Mouse (Mus musculus): Measurements from ENCODE around the gene Nsg2. TPM values are rescaled to one million over a fixed set of nuclear protein-coding genes. Genes with fewer than 3 reads are reported as not detected.

Gene Nsg2
- polyA plus RNA-seq, 1 experiment = 504 TPM

DNA sequence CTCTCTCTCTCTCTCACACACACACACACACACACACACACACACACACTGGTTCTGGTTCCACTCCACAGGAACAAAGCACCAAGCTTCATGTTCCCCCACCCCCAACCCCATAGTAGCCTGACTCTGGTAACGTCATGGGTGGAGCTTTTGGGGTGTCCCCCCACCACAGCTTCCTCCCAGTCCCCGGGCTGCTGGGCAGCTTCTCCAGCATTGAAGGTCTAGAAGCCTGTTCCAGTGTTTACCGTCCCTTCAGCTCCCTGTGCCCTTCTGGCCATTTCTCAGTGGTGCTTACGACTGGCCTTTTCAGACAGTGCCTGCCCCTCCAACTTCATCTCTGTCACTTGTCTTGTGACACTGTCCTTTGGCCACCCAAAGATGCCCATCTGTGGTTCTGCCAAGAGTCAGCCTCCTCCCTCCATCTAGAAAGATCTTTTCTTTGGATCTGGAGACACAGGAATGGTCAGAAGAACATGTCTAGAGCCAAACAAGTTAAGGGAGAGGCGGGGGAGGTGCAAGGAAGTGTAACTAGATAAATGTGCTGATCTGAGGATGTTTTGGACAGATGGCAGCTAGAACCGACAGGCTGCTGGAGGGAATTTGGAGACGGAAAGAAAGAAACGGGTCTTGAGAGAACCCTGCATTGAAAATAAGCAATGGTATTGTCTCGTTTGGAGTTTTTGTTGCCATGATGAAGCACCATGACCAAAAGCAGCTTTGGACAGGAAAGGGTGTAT lies 11.8 kb downstream of the Nsg2 start:
- TF ChIP-seq POLR2A (IDR thresholded peaks at IDR 0.05; ENCODE audit: extremely low read depth, insufficient read depth, low read length) (no peak), CTCF (IDR thresholded peaks at IDR 0.05; ENCODE audit: extremely low read depth, insufficient read depth, low read length) (no peak)
- Histone ChIP-seq H3K27ac (ENCODE audit: insufficient read depth, low read length) (no peak overlapping the region), H3K4me3 (ENCODE audit: insufficient read depth, low read length) (no peak overlapping the region), H3K4me1 (ENCODE audit: control insufficient read depth, insufficient read depth, low read length) (peaks cover 9% of the 10 kb centered on the region)

DNA sequence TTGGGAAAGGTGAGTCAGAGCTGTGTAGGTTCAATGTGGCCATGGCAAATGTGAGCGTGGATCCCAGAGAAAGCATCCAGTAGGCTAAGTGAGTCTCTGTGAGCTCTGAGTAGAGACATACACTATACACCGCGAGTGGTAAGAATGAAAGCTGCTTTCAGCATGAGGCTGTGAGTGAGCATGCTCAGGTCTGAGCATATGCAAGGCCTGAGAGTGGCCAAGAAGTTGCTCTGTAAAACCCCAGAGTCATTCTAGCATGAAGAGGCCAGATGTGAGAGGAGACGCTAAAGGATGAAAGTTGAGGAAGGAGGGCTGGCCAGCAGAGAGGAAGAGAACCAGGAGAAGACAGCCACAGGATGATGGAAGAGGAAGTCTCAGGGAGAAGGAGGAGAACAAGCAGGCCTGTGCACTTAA lies 12.8 kb downstream of the Nsg2 start:
- H3K4me1 ChIP-seq (ENCODE audit: control insufficient read depth, insufficient read depth, low read length) = peaks cover 13% of the 10 kb centered on the region
- no peak for TF ChIP-seq CTCF (IDR thresholded peaks at IDR 0.05; ENCODE audit: extremely low read depth, insufficient read depth, low read length)
- TF ChIP-seq POLR2A (IDR thresholded peaks at IDR 0.05; ENCODE audit: extremely low read depth, insufficient read depth, low read length) = no peak
- no peak overlapping the region for H3K4me3 ChIP-seq (ENCODE audit: insufficient read depth, low read length)
- no peak overlapping the region for H3K27ac ChIP-seq (ENCODE audit: insufficient read depth, low read length)

DNA sequence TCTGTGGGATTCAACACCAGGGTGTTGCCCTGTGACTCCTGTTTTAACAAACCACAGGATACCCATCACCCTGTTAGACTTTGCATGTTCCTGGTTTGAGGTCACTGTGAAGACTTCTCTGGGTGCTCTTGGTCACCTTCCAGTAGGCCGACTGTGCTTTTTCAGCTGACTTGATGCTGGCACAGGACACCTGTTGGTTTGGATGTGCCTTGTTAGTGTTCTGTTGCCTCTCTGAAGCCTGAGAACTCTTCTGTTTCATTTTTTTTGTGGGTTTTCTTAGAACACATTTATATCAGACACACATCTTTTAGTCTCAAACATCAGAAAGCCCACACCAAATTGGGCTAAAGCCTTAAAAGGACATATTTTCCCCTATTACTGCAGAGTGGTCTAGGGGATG lies 13.3 kb downstream of the Nsg2 start:
- peaks cover 13% of the 10 kb centered on the region for H3K4me1 ChIP-seq (ENCODE audit: control insufficient read depth, insufficient read depth, low read length)
- no peak overlapping the region for H3K4me3 ChIP-seq (ENCODE audit: insufficient read depth, low read length)
- no peak overlapping the region for H3K27ac ChIP-seq (ENCODE audit: insufficient read depth, low read length)
- TF ChIP-seq CTCF (IDR thresholded peaks at IDR 0.05; ENCODE audit: extremely low read depth, insufficient read depth, low read length) (no peak), POLR2A (IDR thresholded peaks at IDR 0.05; ENCODE audit: extremely low read depth, insufficient read depth, low read length) (no peak)

DNA sequence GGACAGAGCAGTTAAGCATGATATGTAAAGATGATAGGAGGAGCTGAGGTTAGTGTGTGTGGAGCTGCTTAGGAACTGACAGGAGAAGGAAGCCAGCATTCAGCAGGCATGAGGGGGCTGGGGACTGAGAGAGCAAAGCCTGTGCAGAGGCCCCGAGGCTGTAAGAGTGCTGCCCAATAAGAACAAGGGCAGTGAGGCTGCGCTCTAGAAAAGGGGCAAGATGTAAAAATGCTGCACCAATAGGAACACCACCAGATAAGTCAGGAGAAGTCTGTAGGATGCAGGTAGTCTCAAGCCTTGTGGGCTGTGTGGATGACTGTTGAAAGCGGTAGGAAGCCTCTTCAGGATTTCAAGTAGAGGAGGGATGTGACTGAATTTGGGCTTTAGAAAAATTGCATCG lies 17.9 kb downstream of the Nsg2 start:
- peaks cover 23% of the 10 kb centered on the region for H3K4me1 ChIP-seq (ENCODE audit: control insufficient read depth, insufficient read depth, low read length)
- no peak overlapping the region for H3K4me3 ChIP-seq (ENCODE audit: insufficient read depth, low read length)
- no peak overlapping the region for H3K27ac ChIP-seq (ENCODE audit: insufficient read depth, low read length)
- TF ChIP-seq POLR2A (IDR thresholded peaks at IDR 0.05; ENCODE audit: extremely low read depth, insufficient read depth, low read length) = no peak

DNA sequence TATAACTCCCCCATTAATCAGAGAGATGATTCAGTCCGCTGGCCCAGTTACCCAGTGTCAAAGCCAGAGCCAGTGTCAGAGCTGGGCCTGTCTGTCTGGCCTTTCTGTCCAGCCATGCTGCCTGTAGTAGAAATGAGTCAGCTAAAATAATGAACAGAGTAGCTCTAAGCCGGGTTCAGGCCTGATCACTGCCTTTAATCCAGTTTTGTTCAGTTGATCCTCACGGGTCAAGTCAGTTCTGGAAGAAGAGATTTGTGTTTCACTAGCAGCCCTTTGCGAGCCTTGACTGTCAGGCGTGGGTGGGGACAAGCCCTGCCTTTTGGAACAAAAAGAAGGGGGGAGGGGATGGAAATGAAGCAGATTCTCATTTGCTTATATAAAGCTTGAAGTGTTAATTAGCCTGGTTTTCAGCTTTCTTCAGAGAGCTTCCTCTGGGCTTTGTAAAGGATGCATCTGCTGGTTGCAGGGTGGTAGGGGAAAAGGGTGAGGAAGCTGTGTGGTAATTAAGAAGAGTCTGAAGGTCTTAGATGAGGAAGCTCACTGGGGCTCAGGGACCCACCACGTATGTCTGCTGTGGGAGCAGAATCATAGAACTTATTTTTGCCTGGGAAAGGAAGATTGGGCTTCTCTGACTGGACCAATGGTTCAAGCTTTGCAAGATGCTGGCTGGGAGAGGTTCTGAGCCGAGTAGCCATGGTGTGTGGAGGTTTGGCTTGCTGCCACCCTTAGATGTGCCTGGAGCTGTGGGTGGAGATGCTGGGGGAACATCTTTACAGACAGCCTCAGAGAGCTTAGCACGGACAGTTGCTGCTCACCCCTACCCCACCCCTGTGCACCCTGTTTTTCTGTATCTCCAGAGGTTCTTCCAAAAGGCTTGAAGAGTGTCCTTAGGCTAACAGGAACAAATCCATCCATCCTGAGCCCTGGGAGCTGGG lies 20.0 kb downstream of the Nsg2 start:
- TF ChIP-seq POLR2A (IDR thresholded peaks at IDR 0.05; ENCODE audit: extremely low read depth, insufficient read depth, low read length) = no peak
- Histone ChIP-seq H3K4me1 (ENCODE audit: control insufficient read depth, insufficient read depth, low read length) (peaks cover 25% of the 10 kb centered on the region), H3K27ac (ENCODE audit: insufficient read depth, low read length) (peak overlapping the region; percentile 60), H3K4me3 (ENCODE audit: insufficient read depth, low read length) (no peak overlapping the region)

DNA sequence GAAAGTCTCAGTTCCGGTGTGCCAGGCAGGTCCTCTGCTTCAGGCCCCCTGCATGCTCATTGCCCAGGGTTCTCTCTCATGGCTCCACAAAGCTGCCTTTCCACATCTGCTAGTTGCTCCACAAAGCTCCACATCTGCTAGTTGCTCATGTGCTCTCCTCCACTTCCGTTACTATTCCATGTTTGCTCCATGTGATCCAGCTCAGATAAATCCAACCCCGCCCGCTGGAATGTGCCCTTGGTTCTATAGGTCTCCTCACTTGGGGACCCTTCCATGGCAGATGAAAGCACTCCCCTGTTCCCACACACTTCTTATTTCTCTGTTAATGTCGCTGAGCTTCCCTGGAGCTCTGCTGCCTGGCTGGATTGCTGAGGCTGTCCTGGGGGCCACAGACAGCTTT lies 26.4 kb downstream of the Nsg2 start:
- peaks cover 23% of the 10 kb centered on the region for H3K4me1 ChIP-seq (ENCODE audit: control insufficient read depth, insufficient read depth, low read length)
- no peak overlapping the region for H3K4me3 ChIP-seq (ENCODE audit: insufficient read depth, low read length)
- H3K27ac ChIP-seq (ENCODE audit: insufficient read depth, low read length) = no peak overlapping the region; the same call in 1 of the 2 replicates
- TF ChIP-seq CTCF (IDR thresholded peaks at IDR 0.05; ENCODE audit: extremely low read depth, insufficient read depth, low read length) (no peak), POLR2A (IDR thresholded peaks at IDR 0.05; ENCODE audit: extremely low read depth, insufficient read depth, low read length) (no peak)

DNA sequence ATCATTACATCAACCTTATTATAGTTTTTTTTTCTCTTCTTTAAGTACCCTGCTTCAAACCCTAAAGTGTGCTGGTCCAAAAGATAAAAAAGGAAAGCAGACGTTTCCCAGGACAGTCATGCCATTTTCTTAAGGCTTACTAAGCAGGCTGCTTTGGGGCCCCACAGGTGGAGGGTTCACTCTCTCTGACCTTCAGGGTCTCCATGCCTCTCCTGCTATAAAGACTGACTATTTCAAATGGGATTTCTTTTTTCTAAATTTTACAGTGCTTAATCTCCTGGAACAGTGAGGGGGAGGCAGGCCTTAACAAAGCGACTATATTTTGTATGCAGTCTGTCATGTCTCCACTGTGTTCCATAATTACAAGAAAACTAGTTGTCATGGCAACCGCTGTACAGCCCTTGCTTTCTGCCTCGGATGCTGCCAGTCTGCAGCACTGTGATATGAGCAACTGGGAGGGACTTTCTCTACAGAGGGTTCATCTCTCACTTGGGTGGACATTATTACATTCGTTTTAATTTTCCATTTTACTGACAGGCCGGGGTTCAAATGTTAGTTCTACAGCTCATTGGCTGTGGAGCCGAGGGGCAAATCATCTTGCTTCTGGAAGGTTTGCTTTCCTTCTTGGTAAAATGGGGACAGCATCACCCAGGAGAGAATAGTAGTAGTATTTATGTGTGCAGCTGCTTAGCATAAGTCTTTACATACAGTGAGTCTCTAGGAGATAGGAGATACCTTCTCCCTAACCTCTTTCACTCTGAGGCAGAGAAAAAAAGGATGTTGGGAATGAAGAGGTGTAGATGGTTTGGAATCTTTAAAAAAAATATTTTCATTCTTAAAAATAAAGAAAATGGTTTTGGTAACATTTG lies 27.4 kb downstream of the Nsg2 start:
- Histone ChIP-seq H3K27ac (ENCODE audit: insufficient read depth, low read length) (no peak overlapping the region), H3K4me3 (ENCODE audit: insufficient read depth, low read length) (no peak overlapping the region), H3K4me1 (ENCODE audit: control insufficient read depth, insufficient read depth, low read length) (peaks cover 22% of the 10 kb centered on the region)
- no peak for TF ChIP-seq POLR2A (IDR thresholded peaks at IDR 0.05; ENCODE audit: extremely low read depth, insufficient read depth, low read length)
- TF ChIP-seq CTCF (IDR thresholded peaks at IDR 0.05; ENCODE audit: extremely low read depth, insufficient read depth, low read length) = no peak

DNA sequence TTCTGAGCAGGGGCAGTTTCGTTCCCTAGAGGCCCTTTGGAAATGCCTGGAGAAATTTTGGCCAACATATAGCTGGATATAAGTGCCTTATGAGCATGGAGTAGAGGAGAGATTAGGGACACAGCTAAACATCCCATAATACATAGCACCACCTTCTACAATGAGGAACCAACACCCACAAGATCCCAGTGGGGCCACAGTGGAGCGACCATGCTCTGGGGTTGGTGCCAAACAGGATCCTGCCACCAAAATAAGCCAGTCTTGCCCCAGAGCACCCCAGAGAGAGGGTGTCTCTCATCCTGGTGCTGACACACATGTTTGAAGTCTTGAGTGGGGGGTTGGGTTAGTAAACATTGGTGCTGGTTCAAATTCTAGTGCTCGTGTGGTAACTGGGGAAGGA lies 28.3 kb downstream of the Nsg2 start:
- Histone ChIP-seq H3K4me3 (ENCODE audit: insufficient read depth, low read length) (no peak overlapping the region), H3K4me1 (ENCODE audit: control insufficient read depth, insufficient read depth, low read length) (peaks cover 22% of the 10 kb centered on the region), H3K27ac (ENCODE audit: insufficient read depth, low read length) (no peak overlapping the region)
- TF ChIP-seq POLR2A (IDR thresholded peaks at IDR 0.05; ENCODE audit: extremely low read depth, insufficient read depth, low read length) = no peak
- no peak for TF ChIP-seq CTCF (IDR thresholded peaks at IDR 0.05; ENCODE audit: extremely low read depth, insufficient read depth, low read length)

DNA sequence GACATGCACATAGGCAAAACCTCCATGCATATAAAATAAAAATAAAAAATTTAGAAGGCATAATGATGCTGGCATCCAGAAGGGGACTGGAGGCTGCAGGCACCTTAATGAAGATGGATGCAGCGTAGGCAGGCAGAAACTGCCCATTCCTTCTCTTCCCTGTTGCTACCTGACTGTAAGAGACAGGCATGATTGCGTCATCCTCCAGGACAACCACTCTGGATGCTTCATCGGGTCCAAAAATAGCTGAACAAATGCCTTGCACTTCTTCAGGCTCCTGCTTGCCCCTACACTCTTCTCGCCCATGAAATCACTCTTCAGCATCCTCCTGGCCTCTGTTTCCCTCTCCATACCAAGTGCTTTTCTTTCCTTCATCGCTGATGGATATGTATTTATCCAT lies 29.1 kb downstream of the Nsg2 start:
- peaks cover 20% of the 10 kb centered on the region for H3K4me1 ChIP-seq (ENCODE audit: control insufficient read depth, insufficient read depth, low read length)
- H3K27ac ChIP-seq (ENCODE audit: insufficient read depth, low read length) = no peak overlapping the region
- TF ChIP-seq CTCF (IDR thresholded peaks at IDR 0.05; ENCODE audit: extremely low read depth, insufficient read depth, low read length) (no peak), POLR2A (IDR thresholded peaks at IDR 0.05; ENCODE audit: extremely low read depth, insufficient read depth, low read length) (no peak)

More for the DNA sequence above, 29.1 kb downstream of the Nsg2 start:
- no peak overlapping the region for H3K4me3 ChIP-seq (ENCODE audit: insufficient read depth, low read length)

All from cortical plate, adult 2 months (tissue).